Mouse (Mus musculus) adrenal gland, adult (tissue): ENCODE measurements at regions not wholly inside any gene's neighbourhood (a gene's known extent, or its start where the extent isn't known, plus 50 kb on each side); places are given as distances from the start of the nearest gene placed in this dataset.
A peak's percentile ranks its signal among the peaks of the same experiment; 100 is the strongest.

Experiments used
- DNase-seq, 2 experiments: peaks; one replicate each; pipeline ENCODE4 v3.0.0; 2022 to 2023; ENCODE audit warnings: low spot score in 1 of 2; ENCODE audit not compliant: inconsistent age in 2 of 2

- DNase-seq: no peak
Measured at GRCm38 (mm10) chr9:51518376-51518775, 189.7 kb upstream of the 1810046K07Rik start.

GRCm38 (mm10) chr9:51523471-51523870 is 194.8 kb upstream of the 1810046K07Rik start:
- DNase-seq: no peak

GRCm38 (mm10) chr9:51525906-51526305 is 197.2 kb upstream of the 1810046K07Rik start:
- DNase-seq: peak in 1 of 2 experiments; percentile 38

- peak; percentile 14 to 82 for DNase-seq
Measured at GRCm38 (mm10) chr9:51538894-51539293, 210.2 kb upstream of the 1810046K07Rik start.

- DNase-seq: no peak
Measured at GRCm38 (mm10) chr9:51541940-51542339, 213.2 kb upstream of the 1810046K07Rik start.

GRCm38 (mm10) chr9:51572040-51572439 is 193.1 kb upstream of the Arhgap20 start:
- no peak for DNase-seq

- DNase-seq: no peak
Measured at GRCm38 (mm10) chr9:51581601-51582000, 183.5 kb upstream of the Arhgap20 start.

- no peak for DNase-seq
Measured at GRCm38 (mm10) chr9:51593707-51594106, 171.4 kb upstream of the Arhgap20 start.

GRCm38 (mm10) chr9:51598706-51599105 is 166.4 kb upstream of the Arhgap20 start:
- peak in 1 of 2 experiments; percentile 57 for DNase-seq

GRCm38 (mm10) chr9:51608158-51608557 is 157.0 kb upstream of the Arhgap20 start:
- no peak for DNase-seq

- no peak for DNase-seq
Measured at GRCm38 (mm10) chr9:51608697-51609456, 156.3 kb upstream of the Arhgap20 start.

GRCm38 (mm10) chr9:51626156-51626555 is 139.0 kb upstream of the Arhgap20 start:
- no peak for DNase-seq

GRCm38 (mm10) chr9:51636097-51636496 is 129.0 kb upstream of the Arhgap20 start:
- no peak for DNase-seq

- DNase-seq: no peak
Measured at GRCm38 (mm10) chr9:51636559-51637127, 128.5 kb upstream of the Arhgap20 start.

GRCm38 (mm10) chr9:51637131-51637920 is 127.8 kb upstream of the Arhgap20 start:
- no peak for DNase-seq

- DNase-seq: no peak
Measured at GRCm38 (mm10) chr9:51641706-51642105, 123.4 kb upstream of the Arhgap20 start.

GRCm38 (mm10) chr9:51645426-51645825 is 119.7 kb upstream of the Arhgap20 start:
- DNase-seq: no peak

- no peak for DNase-seq
Measured at GRCm38 (mm10) chr9:51653376-51654292, 111.5 kb upstream of the Arhgap20 start.

- no peak for DNase-seq
Measured at GRCm38 (mm10) chr9:51654645-51655044, 110.5 kb upstream of the Arhgap20 start.

GRCm38 (mm10) chr9:51657796-51658195 is 107.3 kb upstream of the Arhgap20 start:
- peak; percentile 33 to 59 for DNase-seq
